Mouse (Mus musculus) MEL (cell line): ENCODE measurements at regions not wholly inside any gene's neighbourhood (a gene's known extent, or its start where the extent isn't known, plus 50 kb on each side); places are given as distances from the start of the nearest gene placed in this dataset.

ENCODE experiments used
- DNase-seq: peaks from one replicate; pipeline ENCODE4 v3.0.0; 2011; ENCODE audit warnings: low read depth, low spot score
- H3K27ac ChIP-seq: 2 replicates; pipeline ENCODE4 v1.5.1; 2012; ENCODE audit warnings: low read depth, mild to moderate bottlenecking, control low read depth, low read length, moderate library complexity; ENCODE audit not compliant: control insufficient read depth
- H3K27me3 ChIP-seq, 2 experiments: fragments of 150-350 bp in 1 of 2; sonication (generic) in 1 of 2; 2 replicates each; pipeline ENCODE4 v1.6.1; 2012; ENCODE audit warnings: low read length in 2 of 2, mild to moderate bottlenecking in 2 of 2, improper control_type of control experiment in 1 of 2, moderate library complexity in 1 of 2; ENCODE audit not compliant: insufficient read depth in 2 of 2, control insufficient read depth in 1 of 2
- H3K36me3 ChIP-seq, 2 experiments: 2 replicates each; pipeline ENCODE4 v1.6.1; 2012 to 2014; ENCODE audit warnings: low read length in 2 of 2, improper control_type of control experiment in 1 of 2, inconsistent platforms in 1 of 2, mild to moderate bottlenecking in 1 of 2; ENCODE audit not compliant: insufficient read depth in 2 of 2, control insufficient read depth in 1 of 2
- H3K4me1 ChIP-seq, 2 experiments: fragments of 150-350 bp in 1 of 2; sonication (generic) in 1 of 2; 2 replicates each; pipeline ENCODE4 v1.6.1; 2012; ENCODE audit warnings: low read length in 2 of 2, improper control_type of control experiment in 1 of 2, mild to moderate bottlenecking in 1 of 2; ENCODE audit not compliant: insufficient read depth in 2 of 2, control insufficient read depth in 1 of 2
- H3K4me3 ChIP-seq, 2 experiments: fragments of 150-350 bp in 1 of 2; sonication (generic) in 1 of 2; 2 replicates each; pipeline ENCODE4 v1.5.1; 2012; ENCODE audit warnings: low read depth in 2 of 2, low read length in 2 of 2, mild to moderate bottlenecking in 2 of 2, moderate library complexity in 2 of 2, control low read depth in 1 of 2, improper control_type of control experiment in 1 of 2; ENCODE audit not compliant: control insufficient read depth in 1 of 2, insufficient read depth in 1 of 2
- H3K79me2 ChIP-seq: 2 replicates; pipeline ENCODE4 v1.6.1; 2012; ENCODE audit warnings: mild to moderate bottlenecking, low read length, moderate library complexity; ENCODE audit not compliant: control insufficient read depth, poor library complexity, insufficient read depth
- H3K9ac ChIP-seq: 2 replicates; pipeline ENCODE4 v1.6.1; 2012; ENCODE audit warnings: low read depth, mild to moderate bottlenecking, control low read depth, low read length, moderate library complexity; ENCODE audit not compliant: control insufficient read depth, poor library complexity, severe bottlenecking
- H3K9me3 ChIP-seq: fragments of 150-350 bp; sonication (generic); replicated peaks from 2 replicates; pipeline ENCODE4 v1.6.1; 2012; ENCODE audit warnings: mild to moderate bottlenecking, low read length, improper control_type of control experiment, moderate library complexity; ENCODE audit not compliant: insufficient read depth
- BHLHE40 ChIP-seq: IDR thresholded peaks from 2 replicates; pipeline ENCODE4 v1.6.1; 2012; ENCODE audit warnings: low read depth, mild to moderate bottlenecking, inconsistent platforms, low read length, improper control_type of control experiment, borderline replicate concordance
- CHD2 ChIP-seq: IDR thresholded peaks from 2 replicates; pipeline ENCODE4 v1.6.1; 2011; ENCODE audit warnings: low read length, improper control_type of control experiment
- CTCF ChIP-seq, 3 experiments: IDR thresholded peaks in 2 of 3; conservative IDR thresholded peaks in 1 of 3; 2 replicates each; pipeline ENCODE4 v1.5.1; 2011 to 2012; ENCODE audit warnings: low read length in 3 of 3, low read depth in 2 of 3, mild to moderate bottlenecking in 2 of 3, improper control_type of control experiment in 1 of 3, inconsistent platforms in 1 of 3, mixed read lengths in 1 of 3, moderate library complexity in 1 of 3; ENCODE audit not compliant: control insufficient read depth in 1 of 3, insufficient read depth in 1 of 3, poor library complexity in 1 of 3, severe bottlenecking in 1 of 3
- ETS1 ChIP-seq: IDR thresholded peaks from 2 replicates; pipeline ENCODE4 v1.6.1; 2012; ENCODE audit warnings: low read depth, mild to moderate bottlenecking, inconsistent platforms, low read length, improper control_type of control experiment, moderate library complexity
- HCFC1 ChIP-seq: IDR thresholded peaks from 2 replicates; pipeline ENCODE4 v1.6.1; 2012; ENCODE audit warnings: low read depth, mild to moderate bottlenecking, inconsistent platforms, low read length, improper control_type of control experiment, moderate library complexity
- JUND ChIP-seq: IDR thresholded peaks from 2 replicates; pipeline ENCODE4 v1.6.1; 2011; ENCODE audit warnings: low read depth, mild to moderate bottlenecking, improper control_type of control experiment, low read length
- KAT2A ChIP-seq: conservative IDR thresholded peaks from 2 replicates; pipeline ENCODE4 v1.6.1; 2012; ENCODE audit warnings: low read depth, low read length, improper control_type of control experiment, inconsistent platforms
- MAFK ChIP-seq: IDR thresholded peaks from 2 replicates; pipeline ENCODE4 v1.6.1; 2011; ENCODE audit warnings: low read depth, mild to moderate bottlenecking, low read length, improper control_type of control experiment, borderline replicate concordance
- MEF2A ChIP-seq: IDR thresholded peaks from 2 replicates; pipeline ENCODE4 v1.6.1; 2014; ENCODE audit warnings: low read depth, mild to moderate bottlenecking, inconsistent platforms, low read length, improper control_type of control experiment; ENCODE audit not compliant: poor library complexity, insufficient replicate concordance, severe bottlenecking; ENCODE audit errors: extremely low read depth
- MYC ChIP-seq: IDR thresholded peaks from 2 replicates; pipeline ENCODE4 v1.6.1; 2011; ENCODE audit warnings: low read depth, mild to moderate bottlenecking, low read length, improper control_type of control experiment, moderate library complexity
- POLR2A ChIP-seq, 2 experiments: IDR thresholded peaks; 2 replicates each; pipeline ENCODE4 v1.6.1; 2011 to 2012; ENCODE audit warnings: low read length in 2 of 2, mild to moderate bottlenecking in 2 of 2, control low read depth in 1 of 2, improper control_type of control experiment in 1 of 2, low read depth in 1 of 2, moderate library complexity in 1 of 2; ENCODE audit not compliant: control insufficient read depth in 1 of 2, insufficient read depth in 1 of 2, poor library complexity in 1 of 2
- POLR2AphosphoS2 ChIP-seq: IDR thresholded peaks from 2 replicates; pipeline ENCODE4 v1.6.1; 2011; ENCODE audit warnings: low read length, improper control_type of control experiment
- POLR2AphosphoS5 ChIP-seq: IDR thresholded peaks from 2 replicates; pipeline ENCODE4 v1.6.1; 2012; ENCODE audit warnings: low read depth, borderline replicate concordance, mild to moderate bottlenecking, inconsistent platforms, low read length, moderate library complexity, mixed read lengths
- RAD21 ChIP-seq: IDR thresholded peaks from 2 replicates; pipeline ENCODE4 v1.6.1; 2011; ENCODE audit warnings: mild to moderate bottlenecking, low read depth, low read length, improper control_type of control experiment
- SIN3A ChIP-seq: IDR thresholded peaks from 2 replicates; pipeline ENCODE4 v1.6.1; 2012; ENCODE audit warnings: low read length, improper control_type of control experiment, inconsistent platforms
- SMC3 ChIP-seq: IDR thresholded peaks from 2 replicates; pipeline ENCODE4 v1.6.1; 2011; ENCODE audit warnings: low read depth, low read length, improper control_type of control experiment
- TAL1 ChIP-seq: IDR thresholded peaks from 2 replicates; pipeline ENCODE4 v1.6.1; 2012; ENCODE audit warnings: mild to moderate bottlenecking, inconsistent platforms, low read length, moderate library complexity, mixed read lengths
- USF1 ChIP-seq: IDR thresholded peaks from 2 replicates; pipeline ENCODE4 v1.6.1; 2014; ENCODE audit warnings: low read depth, mild to moderate bottlenecking, inconsistent platforms, low read length, improper control_type of control experiment, moderate library complexity
- ZKSCAN1 ChIP-seq: IDR thresholded peaks from 2 replicates; pipeline ENCODE4 v1.6.1; 2012; ENCODE audit warnings: low read depth, mild to moderate bottlenecking, inconsistent platforms, low read length, improper control_type of control experiment, moderate library complexity
- ZNF384 ChIP-seq: IDR thresholded peaks from 2 replicates; pipeline ENCODE4 v1.6.1; 2012; ENCODE audit warnings: low read depth, mild to moderate bottlenecking, inconsistent platforms, low read length, improper control_type of control experiment

- TF ChIP-seq HCFC1 (no peak), MAFK (peak; percentile 89), MYC (no peak)
- no peak overlapping the region for H3K27ac ChIP-seq
- no peak overlapping the region for H3K4me3 ChIP-seq
- no peak overlapping the region for H3K9ac ChIP-seq
- H3K36me3 ChIP-seq = no peaks in the 10 kb centered on the region
- peaks cover 0 to 4% of the 10 kb centered on the region in 2 experiments; a peak in 3 of 4 replicates for H3K27me3 ChIP-seq
- no peak for DNase-seq
- no peaks in the 10 kb centered on the region for H3K79me2 ChIP-seq
- no peaks in the 10 kb centered on the region for H3K9me3 ChIP-seq
- no peaks in the 10 kb centered on the region for H3K4me1 ChIP-seq
Measured at GRCm38 (mm10) chr6:67109774-67110173, 72.5 kb upstream of the Gadd45a start.

GRCm38 (mm10) chr6:67107517-67107916 lies 70.3 kb upstream of the Gadd45a start:
- H3K4me1 ChIP-seq = 0 out of 4 replicates have a peak, but pooled peaks cover 0 to 4% of the 10 kb centered on the region in 2 experiments
- TF ChIP-seq MYC = no peak
- TF ChIP-seq SIN3A = no peak
- TF ChIP-seq MEF2A = no peak
- no peak for TF ChIP-seq ETS1
- no peak for TF ChIP-seq TAL1
- no peak for TF ChIP-seq SMC3
- TF ChIP-seq KAT2A = no peak
- TF ChIP-seq ZKSCAN1 = no peak
- TF ChIP-seq CTCF (IDR thresholded peaks at IDR 0.05 in 2 of 3, conservative IDR thresholded peaks at IDR 0.05 in 1 of 3; ENCODE audit: control insufficient read depth in 1 of 3, insufficient read depth in 1 of 3, low read depth in 2 of 3, low read length in 3 of 3, poor library complexity in 1 of 3, severe bottlenecking in 1 of 3) = no peak
- TF ChIP-seq RAD21 = no peak
- no peak for TF ChIP-seq ZNF384
- no peak for TF ChIP-seq POLR2A (IDR thresholded peaks at IDR 0.05; ENCODE audit: control insufficient read depth in 1 of 2, insufficient read depth in 1 of 2, low read depth in 1 of 2, low read length in 2 of 2, poor library complexity in 1 of 2)
- no peak for TF ChIP-seq BHLHE40
- H3K9me3 ChIP-seq = no peaks in the 10 kb centered on the region
- peaks cover 0 to 4% of the 10 kb centered on the region in 2 experiments; a peak in 3 of 4 replicates for H3K27me3 ChIP-seq
- no peak overlapping the region for H3K9ac ChIP-seq
- no peaks in the 10 kb centered on the region for H3K79me2 ChIP-seq
- no peak overlapping the region for H3K27ac ChIP-seq
- H3K4me3 ChIP-seq = no peak overlapping the region
- no peaks in the 10 kb centered on the region for H3K36me3 ChIP-seq
- no peak for DNase-seq

GRCm38 (mm10) chr6:67106493-67106892 lies 69.2 kb upstream of the Gadd45a start:
- Histone ChIP-seq H3K9me3 (no peaks in the 10 kb centered on the region), H3K27me3 (peaks cover 0 to 2% of the 10 kb centered on the region in 2 experiments; a peak in 2 of 4 replicates), H3K27ac (no peak overlapping the region), H3K4me1 (0 out of 4 replicates have a peak, but pooled peaks cover 0 to 9% of the 10 kb centered on the region in 2 experiments), H3K9ac (no peak overlapping the region), H3K4me3 (no peak overlapping the region), H3K79me2 (no peaks in the 10 kb centered on the region), H3K36me3 (no peaks in the 10 kb centered on the region)
- no peak for DNase-seq
- TF ChIP-seq HCFC1 (no peak), MAFK (no peak), ETS1 (no peak), POLR2AphosphoS5 (no peak), CHD2 (no peak), JUND (no peak), SMC3 (no peak), MYC (no peak), USF1 (no peak), POLR2AphosphoS2 (no peak)
